Mouse (Mus musculus) sigmoid colon, adult 10 weeks (tissue): ENCODE measurements around the gene St3gal6. TPM values are rescaled to one million over a fixed set of nuclear protein-coding genes. Genes with fewer than 3 reads are reported as not detected.

Experiments
- polyA plus RNA-seq: library from polyadenylated mRNA; stranded (reverse); fragments of 350-450 nt; fragmentation: Illumina TruSeq; extraction: RNeasy Lipid Tissue Mini Kit (QIAGEN cat#74804); gene quantifications from one replicate; pipeline ENCODE4 v1.2.3, GENCODE M21; 2014; ENCODE audit warnings: low read depth, low replicate concordance

The St3gal6 gene
- polyA plus RNA-seq: 693 TPM

GRCm38 (mm10) chr16:58523972-58524850, at the start of gene St3gal6:
St3gal6 (minus strand) TSS chr16:58524243.

Other genes with a start within 250 kb of the St3gal6 start
- 13.8 TPM for gene Dcbld2, start 115.8 kb downstream of the St3gal6 start, polyA plus RNA-seq
- gene Gm813, start 92.7 kb upstream of the St3gal6 start, polyA plus RNA-seq: not detected
- gene E330017A01Rik, start 114.5 kb upstream of the St3gal6 start, polyA plus RNA-seq: not detected
- 50.0 TPM for gene Cpox, start 146.0 kb upstream of the St3gal6 start, polyA plus RNA-seq
- not detected for gene Gpr15, start 194.8 kb upstream of the St3gal6 start, polyA plus RNA-seq
- gene Cldnd1, start 203.7 kb upstream of the St3gal6 start, polyA plus RNA-seq: 127 TPM
- gene Olfr172, start 238.9 kb upstream of the St3gal6 start, polyA plus RNA-seq: not detected